Mouse (Mus musculus) adrenal gland, postnatal 4 days (tissue): Measurements from ENCODE around the gene Upk1a. TPM values are rescaled to one million over a fixed set of nuclear protein-coding genes. Genes with fewer than 3 reads are reported as not detected.

Experiments used
- DNase-seq, 2 experiments: peaks; one replicate each; pipeline ENCODE4 v3.0.0; 2021 to 2022; ENCODE audit warnings: low spot score in 2 of 2, mixed read lengths in 2 of 2
- total RNA-seq, 2 experiments: library from RNA; stranded (reverse); gene quantifications; 2 replicates each; pipeline ENCODE4 v1.2.3; 2021

The Upk1a gene
- total RNA-seq, 2 experiments from 2014 or later, result 0.93 to 1.2 TPM

DNA sequence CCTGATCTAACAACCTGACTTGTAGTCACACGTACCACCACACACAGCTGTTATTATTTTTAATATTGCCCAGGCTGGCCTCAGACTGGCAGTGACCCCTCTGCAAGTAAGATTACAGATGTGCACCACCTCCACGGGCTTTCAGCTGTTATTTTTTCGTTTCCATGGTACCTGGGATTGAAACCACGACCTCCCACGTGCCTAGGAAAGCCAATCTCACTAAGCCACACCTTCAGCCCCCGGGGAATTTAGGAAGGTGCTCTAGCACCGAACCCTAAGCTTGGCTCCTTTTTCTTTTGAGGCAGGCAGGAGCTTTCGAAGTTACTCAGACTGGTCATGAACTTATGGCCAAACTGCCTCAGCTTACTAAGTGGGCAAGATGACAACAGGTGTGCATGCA lies 8.2 kb downstream of the Upk1a start:
- DNase-seq, result no peak

DNA sequence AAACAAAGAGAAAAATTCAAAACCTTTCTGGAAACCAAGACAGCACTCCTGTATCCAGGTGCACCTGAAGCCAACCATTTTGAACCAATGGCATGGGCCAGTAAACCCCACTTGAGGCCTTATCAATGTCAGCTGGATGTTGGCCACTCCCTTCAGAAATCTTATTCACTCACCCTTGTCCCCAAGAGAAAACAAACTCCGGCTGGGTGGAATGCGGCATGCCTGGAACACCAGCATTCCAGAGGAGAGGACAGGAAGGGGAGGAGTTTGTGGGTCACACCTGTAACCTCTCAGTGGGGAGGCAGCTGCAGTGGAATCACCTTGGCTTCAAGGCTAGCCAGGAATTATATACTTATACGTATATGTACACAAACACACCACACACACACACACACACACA lies 10.1 kb downstream of the Upk1a start:
- DNase-seq, result no peak

- DNase-seq, result no peak
Measured at GRCm38 (mm10) chr7:30600651-30601050, 12.0 kb downstream of the Upk1a start.

DNA sequence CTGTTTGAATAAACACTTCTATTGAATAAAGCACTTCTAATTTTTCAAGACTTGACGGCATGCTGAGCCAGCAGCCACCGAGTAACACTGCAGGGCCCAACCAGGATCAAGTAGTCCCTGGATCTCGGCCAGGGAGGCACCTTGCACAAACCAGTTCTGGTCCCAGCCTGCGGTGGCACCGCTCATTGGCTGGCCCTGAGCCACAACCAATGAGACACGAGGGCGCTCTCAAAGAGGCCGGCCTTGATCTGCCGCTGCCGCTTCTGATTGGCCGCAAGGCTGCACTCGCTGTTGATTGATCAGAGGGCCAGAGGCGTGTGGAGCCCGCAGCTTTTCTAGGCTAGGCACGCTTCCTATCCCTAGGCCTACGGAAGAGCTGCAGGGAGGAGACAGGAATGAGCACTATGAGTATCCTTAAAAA lies 12.7 kb downstream of the Upk1a start:
- peak; percentile 70 to 80 for DNase-seq

- no peak for DNase-seq
Measured at GRCm38 (mm10) chr7:30598786-30599185, 13.9 kb downstream of the Upk1a start, which contains the start of gene Zbtb32. Gene Zbtb32, minus strand, starts transcription at chr7:30598909.

DNA sequence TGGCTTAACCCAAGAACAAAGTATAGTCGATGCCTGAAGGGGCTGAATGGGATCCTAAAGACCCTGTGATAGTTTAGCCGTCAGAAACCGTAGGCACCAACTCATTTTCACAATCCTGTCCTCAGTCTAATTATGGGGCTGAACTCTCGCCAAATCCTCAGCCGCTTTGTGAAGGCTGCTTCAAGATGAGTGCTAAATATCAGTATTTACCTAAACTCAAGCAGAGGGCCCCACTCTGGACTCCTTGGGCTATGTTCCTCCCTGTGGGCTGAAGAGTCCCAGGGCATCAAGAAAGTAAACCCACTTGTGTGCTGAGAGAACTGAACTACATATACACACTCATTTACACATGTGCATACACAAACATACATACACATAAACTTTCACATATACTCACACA lies 15.8 kb downstream of the Upk1a start:
- no peak for DNase-seq

DNA sequence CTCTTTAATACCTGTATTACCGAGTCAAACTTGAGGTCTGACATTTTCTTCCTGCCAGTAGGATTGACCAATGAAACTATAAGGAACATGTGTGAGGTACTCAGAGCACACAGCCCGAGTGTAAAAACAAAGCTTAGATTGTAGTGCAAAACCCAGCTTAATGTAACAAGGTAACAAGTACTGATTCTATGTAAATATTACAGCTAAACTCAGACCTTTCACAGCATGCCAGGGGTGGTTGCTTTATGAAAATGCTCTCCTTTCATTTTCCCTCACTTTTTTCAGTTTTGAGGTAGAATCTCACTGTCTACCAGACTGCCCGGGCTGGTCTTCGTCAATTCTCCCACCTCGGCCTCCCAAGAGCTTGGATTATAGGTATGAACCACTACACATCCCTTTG lies 16.6 kb downstream of the Upk1a start:
- DNase-seq, result no peak

- DNase-seq, result no peak
Measured at GRCm38 (mm10) chr7:30594510-30595024, 18.1 kb downstream of the Upk1a start.

DNA sequence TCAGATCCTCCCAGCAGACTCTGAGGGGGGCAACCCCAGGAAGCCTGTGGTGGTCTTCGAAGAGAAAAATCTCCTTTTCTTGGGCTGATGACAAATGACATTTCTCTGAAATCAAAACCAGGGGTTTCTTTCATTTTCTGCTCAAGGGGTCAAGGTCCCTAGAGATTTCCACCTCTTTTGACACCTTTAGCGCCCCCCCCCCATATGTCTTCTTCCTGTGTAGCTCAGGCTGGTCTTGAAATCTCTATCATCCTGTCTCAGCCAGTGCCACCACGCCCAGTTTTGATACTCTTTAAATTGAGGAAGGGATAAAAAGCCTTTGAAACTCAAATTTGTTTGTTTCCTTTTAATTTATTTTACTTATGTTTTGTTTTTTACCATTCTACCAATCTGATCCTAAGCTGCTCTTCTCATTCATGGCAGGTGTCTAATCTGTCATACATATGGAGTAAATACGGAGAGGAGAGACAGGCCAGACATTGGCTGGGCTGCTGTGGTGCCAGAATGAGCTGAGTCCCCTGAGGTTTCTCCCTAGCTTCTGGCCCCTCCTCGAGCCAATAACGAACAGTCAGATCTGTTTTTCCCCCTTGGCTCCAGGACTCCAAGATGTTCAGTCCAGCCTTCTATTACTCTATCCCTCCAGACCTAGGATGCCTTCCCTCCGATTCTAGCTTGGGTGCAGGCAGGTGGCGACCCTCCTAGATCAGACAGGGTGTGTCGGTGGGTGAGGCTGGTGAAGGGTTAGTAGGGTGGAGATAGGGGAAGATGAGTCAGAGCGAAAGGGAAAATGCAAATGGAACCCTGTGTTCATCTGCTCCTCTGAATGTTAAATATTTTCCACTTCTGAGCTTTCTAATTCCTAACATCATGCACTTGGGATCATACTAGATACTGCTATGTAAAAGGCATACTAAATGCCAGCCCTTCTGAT lies 18.8 kb downstream of the Upk1a start:
- DNase-seq, result no peak

- no peak for DNase-seq
Measured at GRCm38 (mm10) chr7:30592772-30593423, 19.7 kb downstream of the Upk1a start.

- no peak for DNase-seq
Measured at GRCm38 (mm10) chr7:30591605-30591951, 21.1 kb downstream of the Upk1a start.

DNA sequence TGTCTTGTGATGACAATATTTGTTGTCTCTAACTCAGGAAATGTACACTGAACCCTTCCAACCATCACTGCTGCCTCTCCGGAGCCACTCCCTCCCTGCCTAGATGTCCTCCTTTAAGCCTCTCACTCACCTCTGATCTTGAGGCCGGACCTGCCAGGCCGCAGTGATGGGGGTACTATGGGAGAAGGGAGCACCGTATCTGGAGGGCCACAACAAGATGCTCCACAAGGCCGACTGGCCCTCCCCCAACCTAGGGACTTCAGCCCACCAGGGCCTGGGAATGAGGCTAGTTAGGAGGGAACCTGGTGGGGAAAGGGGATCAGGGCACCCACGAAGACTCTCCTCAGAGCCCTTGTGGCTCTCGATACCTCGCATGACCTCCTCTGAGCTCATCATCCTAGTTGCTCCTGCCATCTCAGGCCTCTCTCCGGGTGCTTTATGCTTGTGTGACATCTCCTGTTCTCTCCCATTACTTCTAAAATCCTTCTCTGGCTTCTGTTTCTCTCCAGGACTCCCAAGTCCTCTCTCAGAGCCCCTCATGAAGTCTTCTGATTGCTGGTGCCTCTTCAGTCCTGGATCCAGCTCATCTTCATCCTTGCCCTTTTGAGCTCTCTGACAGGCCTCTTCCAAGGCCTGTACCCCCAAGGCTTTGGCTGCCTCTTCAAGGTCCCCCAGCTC lies 21.6 kb downstream of the Upk1a start:
- DNase-seq, result no peak

DNA sequence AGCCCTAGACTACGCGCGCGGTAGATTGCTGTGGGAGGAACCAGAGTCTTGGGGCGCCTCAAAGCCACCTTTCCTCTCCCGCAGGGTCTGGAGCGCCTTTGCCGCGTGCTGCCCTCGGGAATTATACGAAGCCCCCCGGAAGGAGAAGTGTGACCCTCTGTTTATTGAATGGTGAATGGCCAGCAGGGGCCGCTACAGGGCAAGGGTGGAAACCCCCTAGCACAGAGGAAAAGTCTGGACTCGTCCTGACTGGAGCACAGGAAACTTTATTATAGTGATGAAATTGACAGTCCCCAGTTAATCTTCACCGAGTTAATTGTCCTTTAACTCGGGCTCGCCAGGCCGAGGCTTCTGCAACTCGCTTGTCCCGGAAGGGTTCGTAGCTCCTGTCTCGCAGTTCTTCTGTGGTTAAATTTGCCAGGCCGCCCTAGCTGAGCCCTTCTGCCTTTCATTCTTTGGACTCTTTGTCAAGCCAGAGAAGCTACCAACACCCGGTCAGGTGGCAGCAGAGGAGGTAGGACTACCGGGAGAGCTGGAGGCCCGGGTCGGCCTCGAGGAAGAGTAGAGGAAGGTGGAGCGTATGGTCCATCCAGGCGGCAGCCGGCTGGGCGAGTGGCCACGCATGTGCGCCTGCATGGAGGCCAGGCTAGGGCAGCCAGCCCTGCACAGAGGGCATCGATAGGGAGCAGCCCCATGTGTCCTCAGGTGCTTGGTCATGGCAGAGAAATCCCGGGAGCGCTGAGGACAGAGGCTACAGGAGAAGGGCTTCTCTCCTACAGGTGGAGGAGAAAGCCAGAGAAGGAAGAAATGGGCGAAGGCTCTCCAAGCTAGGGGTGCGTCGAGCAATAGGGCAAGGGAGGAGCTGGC lies 23.0 kb downstream of the Upk1a start:
- DNase-seq, result peak; percentile 64 to 76

GRCm38 (mm10) chr7:30588676-30589434 lies 23.8 kb downstream of the Upk1a start, which contains the start of gene Kmt2b:
Gene Kmt2b, minus strand, starts transcription at chr7:30588726.
- DNase-seq, result peak; percentile 90 to 93

DNA sequence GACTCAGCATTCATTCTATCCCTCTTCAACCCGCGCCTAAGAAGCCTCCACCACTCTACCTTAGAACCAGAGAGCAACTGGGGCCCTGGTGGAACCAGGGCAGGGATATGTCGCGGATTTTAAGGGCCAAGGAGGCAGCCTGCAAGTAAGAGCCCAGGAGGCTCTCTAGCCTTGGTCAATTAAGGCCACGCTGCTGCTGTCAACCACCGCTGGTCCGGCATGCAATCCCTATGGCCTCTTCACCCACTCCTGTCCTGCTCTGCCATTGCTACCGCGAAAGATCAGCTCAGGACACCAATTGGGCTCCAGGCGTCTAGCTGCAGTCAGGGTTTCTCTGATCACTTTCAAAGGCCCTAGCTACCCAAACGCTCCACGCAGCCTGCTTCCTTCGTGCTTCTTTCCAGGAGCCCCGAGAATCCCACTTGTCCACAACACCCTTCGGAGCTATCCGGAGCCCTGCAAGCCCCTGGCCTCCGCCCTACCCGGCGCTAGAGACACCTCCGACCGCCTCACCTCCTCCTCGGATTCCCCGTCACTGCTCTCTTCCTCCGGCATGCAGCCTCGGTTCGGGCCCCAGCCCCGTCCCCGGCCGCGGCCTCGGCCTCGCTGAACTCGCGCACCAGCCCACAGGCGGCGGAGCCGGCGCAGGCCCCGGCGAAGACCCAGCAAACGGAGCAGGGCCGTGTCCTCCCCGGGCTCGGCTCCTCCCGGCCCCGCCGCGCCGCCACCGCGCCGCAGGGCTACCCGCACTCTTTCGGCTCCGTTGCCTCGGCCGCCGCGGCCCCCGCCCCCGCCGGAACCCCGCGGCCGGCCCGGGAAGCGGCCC lies 24.6 kb downstream of the Upk1a start:
- DNase-seq, result peak; percentile 33 to 43

- no peak for DNase-seq
Measured at GRCm38 (mm10) chr7:30586455-30587020, 26.1 kb downstream of the Upk1a start.

DNA sequence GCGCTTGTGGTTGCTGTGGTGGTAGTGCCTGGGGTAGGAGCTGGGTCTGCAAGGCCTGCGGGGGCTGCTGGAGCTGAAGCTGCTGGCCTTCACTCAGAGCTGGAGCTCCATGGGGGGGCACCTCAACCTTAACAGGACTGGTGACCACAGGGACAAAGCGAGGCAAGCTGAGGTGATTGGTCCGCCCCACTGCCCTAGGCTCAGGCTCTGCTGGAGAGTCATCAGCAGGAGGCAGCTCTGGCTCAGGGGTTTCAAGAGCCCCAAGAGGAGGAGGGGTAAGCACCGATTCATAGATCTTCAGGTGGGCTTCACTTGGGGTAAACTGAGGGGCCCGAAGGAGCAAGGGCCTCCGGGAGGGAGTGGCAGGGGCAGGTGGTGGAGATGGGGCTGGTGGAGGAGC lies 27.5 kb downstream of the Upk1a start:
- no peak for DNase-seq

DNA sequence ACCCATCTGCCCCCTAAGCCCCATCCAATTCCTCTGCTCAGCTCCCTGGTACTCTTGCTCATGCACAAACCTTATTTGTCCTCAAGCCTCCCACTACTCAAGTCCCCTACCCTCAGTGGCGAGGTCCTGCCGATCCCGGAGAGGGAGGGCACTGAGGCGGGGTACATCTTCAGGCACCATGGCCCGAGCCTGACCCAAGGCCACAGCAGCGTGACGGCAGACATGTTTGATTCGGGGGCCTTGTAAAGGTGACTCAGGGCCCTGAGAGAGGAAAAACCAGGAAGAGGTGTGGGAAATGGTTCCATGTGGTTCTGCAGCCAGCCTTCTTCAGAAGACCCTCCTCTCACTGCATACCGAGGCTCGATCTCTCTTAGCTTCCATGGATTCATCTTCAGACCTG lies 28.3 kb downstream of the Upk1a start:
- DNase-seq, result no peak

DNA sequence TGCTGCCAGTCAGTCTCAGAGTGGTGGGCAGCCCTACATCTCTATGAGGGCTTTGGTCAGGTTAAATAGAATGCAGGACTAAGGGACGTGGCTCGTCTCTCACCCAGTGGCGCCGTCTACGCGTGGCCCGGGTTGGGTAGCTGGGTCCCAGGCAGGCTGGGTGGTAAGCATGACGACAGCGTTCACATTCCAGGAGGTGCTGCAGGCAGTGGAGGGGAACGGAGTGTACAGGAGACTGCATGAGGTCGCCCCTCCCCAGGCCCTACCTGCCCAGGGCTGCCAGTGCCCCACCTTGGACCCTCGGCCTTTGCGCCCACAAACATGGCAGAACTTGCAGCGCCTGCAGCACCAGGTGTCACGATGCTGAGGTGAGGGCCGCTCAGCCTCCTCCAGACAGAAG lies 31.1 kb downstream of the Upk1a start:
- DNase-seq, result no peak
